Mouse (Mus musculus) liver, adult 2 months (tissue): ENCODE measurements around the gene Ezh1.

ENCODE experiments used
- CTCF ChIP-seq: fragments of 200-500 bp; IDR thresholded peaks from 2 replicates; pipeline ENCODE4 v1.5.1; 2011; ENCODE audit warnings: low read depth, low read length, control low read depth
- POLR2A ChIP-seq: fragments of 200-500 bp; IDR thresholded peaks from 2 replicates; pipeline ENCODE4 v1.6.1; 2011; ENCODE audit warnings: low read length, control low read depth; ENCODE audit not compliant: insufficient read depth; ENCODE audit errors: extremely low read depth

DNA sequence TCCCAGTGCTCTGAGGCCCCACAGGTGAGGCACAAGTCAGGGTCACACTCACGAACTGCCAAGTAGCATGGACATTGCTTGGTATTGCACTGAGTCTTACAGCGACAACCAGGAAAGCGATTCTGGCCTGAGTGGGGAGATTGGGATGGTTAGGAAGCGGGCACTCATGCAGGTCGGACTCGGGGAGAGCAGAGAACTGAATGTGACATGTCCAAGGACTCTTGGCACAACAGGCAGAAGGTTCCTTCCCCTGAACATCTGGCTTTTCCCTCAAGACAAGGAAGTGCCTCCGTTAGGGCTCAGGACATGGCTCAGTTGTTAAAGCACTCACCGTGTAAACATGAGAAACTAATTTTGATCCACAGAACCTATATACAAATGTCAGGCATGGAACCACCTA, 30.7 kb downstream of the Ezh1 start:
- no peak for TF ChIP-seq CTCF
- TF ChIP-seq POLR2A: no peak
